Mouse (Mus musculus) liver, embryonic 14.5 days (tissue): ENCODE measurements at regions not wholly inside any gene's neighbourhood (a gene's known extent, or its start where the extent isn't known, plus 50 kb on each side); places are given as distances from the start of the nearest gene placed in this dataset.

Source experiments
- CTCF ChIP-seq: IDR thresholded peaks from 2 replicates; pipeline ENCODE4 v1.5.1; 2016; ENCODE audit warnings: antibody characterized with exemption, low read depth, control low read depth
- EP300 ChIP-seq: IDR thresholded peaks from 2 replicates; pipeline ENCODE4 v1.6.1; 2016; ENCODE audit warnings: antibody characterized with exemption, low read depth

DNA sequence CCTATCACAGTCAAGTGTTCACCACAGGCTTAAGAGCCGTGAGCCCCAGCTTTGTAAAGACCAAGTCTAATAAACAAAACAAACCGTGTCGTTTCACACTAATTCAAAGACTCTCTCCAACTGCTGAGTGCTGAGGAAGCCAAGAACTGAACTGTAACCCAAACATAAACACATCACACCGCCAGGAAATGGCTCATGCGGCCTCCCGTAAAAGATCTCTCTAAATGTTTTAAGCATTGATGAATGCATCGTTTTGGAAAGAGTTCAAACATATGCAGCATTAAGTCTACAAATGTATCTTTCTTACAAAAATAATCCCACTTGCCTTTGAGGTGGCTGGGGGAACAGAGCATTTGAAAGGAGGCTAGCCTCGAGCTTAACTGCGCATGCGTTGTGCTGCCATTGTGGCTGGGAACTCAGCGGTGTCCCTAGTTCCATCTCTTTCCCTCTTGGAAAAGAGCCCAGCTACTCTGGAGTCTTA is 280.7 kb downstream of the Gxylt1 start:
- TF ChIP-seq CTCF (no peak), EP300 (no peak)
